Mouse (Mus musculus): ENCODE measurements around the gene Fam50a.
"Not testable (repeated sequence)": the region's sequence is repeated elsewhere in the genome, so short reads cannot be mapped to it uniquely, and the experiment has no call there.

Fam50a gene

DNA sequence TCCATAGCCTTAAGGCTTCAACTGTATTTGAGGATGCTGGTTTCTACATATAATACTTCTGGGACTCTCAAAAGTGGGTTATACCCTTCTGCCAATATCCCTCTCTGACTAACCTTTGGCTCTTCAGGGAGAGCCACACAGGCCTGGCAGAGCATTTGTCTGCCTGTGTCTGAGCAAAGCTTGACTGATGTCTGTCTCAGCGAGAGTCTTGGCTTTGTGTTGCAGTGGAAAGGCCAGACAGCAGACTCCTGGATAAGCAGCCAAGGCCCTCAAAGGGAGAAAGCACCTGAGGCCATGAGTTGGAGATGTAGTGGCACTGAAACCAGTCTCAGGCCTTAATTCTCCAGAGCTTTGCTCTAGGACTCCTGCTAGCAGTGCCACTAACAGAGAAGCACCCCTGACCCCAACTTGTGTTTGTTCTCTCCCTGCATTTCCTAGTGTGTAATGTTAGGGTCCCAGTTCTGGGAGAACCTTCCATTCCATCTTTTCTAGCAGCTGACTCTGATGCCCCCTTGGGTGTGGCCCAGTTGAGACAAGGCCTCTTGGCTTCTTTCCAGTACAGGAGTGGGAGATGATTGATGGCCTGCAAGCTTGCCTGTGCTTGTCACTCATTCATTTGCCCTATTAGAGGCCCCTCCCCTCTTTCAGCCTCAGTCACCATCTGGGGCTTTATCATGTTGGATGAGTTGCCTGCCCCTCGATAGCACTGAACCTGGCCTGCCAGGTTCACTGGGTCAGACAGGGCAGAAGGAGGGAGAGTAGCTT lies 17.5 kb downstream of the Fam50a start:
- no peak for DNase-seq

DNA sequence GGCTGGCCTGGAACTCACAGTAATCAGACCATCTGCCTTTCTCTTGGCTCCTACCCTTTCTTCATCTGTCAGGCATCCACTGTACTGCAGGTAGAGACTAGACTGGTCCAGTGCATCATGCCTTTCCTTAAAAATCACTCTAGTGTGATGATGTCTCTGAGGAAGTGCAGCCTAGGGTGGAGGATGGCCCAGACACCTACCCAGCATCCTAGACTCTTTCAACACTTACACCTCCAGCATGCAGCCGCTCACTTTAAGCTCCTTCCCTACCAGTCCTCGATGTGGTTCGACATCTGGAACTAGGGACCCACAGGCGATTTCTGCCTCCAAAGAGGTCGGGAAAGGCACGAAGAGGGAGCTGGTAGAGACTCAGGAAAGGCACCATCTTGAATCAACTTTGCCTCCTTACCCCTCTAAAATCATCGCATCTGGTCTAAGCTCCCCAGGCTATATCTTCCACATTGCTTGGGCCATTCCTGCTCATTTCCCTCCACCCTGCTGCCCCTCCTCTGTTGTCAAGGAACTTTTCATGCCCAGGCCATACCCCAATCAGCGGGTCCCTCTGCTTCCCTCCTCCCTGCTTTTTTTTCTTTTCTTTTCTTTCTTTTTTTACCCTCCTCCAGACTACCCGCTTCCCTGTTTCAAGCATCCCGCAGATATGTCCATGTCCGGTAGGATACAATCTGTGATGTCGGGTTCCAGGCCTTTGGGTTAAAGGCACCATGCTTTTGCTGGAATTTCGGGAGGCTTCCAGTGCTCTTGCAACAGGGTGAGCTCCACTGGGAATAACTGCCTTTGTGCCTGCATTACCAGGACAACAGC lies 40.0 kb downstream of the Fam50a start:
- no peak for DNase-seq

GRCm38 (mm10) chrX:74353467-74353770 lies 40.6 kb downstream of the Fam50a start, which contains the start of gene Lage3:
Gene Lage3 (minus strand): TSS chrX:74353618.
- peak; percentile 90 for DNase-seq

GRCm38 (mm10) chrX:74357069-74357468 lies 44.2 kb downstream of the Fam50a start:
- not testable (repeated sequence) for DNase-seq

DNA sequence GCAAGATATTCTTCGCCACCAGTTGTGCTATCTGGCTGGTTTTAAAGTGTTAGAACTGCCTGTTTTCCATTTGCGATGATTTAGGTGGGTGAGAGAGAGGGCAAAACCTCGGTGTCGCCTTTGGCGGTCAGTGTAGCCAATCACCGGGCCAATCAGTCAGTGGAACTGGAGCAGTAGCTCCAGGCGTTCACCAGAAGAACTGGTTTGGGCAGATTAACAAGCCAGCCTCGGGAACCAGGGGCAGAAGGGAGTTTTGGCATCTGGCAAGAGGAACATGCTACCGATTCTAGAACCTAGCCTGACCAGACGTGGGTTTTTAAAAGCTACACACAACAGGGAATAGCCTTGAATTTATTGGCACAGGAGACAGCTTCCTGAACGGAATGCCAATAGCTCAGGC lies 46.3 kb downstream of the Fam50a start:
- no peak for DNase-seq

- no peak for DNase-seq
Measured at GRCm38 (mm10) chrX:74367512-74367911, 54.7 kb downstream of the Fam50a start.

GRCm38 (mm10) chrX:74368209-74368909 lies 55.5 kb downstream of the Fam50a start:
- DNase-seq = peak; percentile 82
